Mouse (Mus musculus) intestine, postnatal 0 days (tissue): Measurements from ENCODE around the gene Dbp. TPM values are rescaled to one million over a fixed set of nuclear protein-coding genes. Genes with fewer than 3 reads are reported as not detected.

Source experiments
- ATAC-seq: fragments of 200-750 bp; cut with Nextera tagmentation; 2 replicates; pipeline ENCODE4 v1.8.0; 2017; ENCODE audit warnings: mild to moderate bottlenecking, moderate TSS enrichment, moderate library complexity
- H3K27ac ChIP-seq: fragments of 300-500 bp; sonication (generic); 2 replicates; pipeline ENCODE4 v1.5.1; 2014; ENCODE audit warnings: mild to moderate bottlenecking, low read depth, low read length, moderate library complexity
- H3K27me3 ChIP-seq: fragments of 300-500 bp; sonication (generic); replicated peaks from 2 replicates; pipeline ENCODE4 v1.6.1; 2014; ENCODE audit warnings: low read length, mixed read lengths; ENCODE audit not compliant: control insufficient read depth, insufficient read depth
- H3K36me3 ChIP-seq: fragments of 300-500 bp; sonication (generic); 2 replicates; pipeline ENCODE4 v1.6.1; 2014; ENCODE audit warnings: mild to moderate bottlenecking, moderate library complexity; ENCODE audit not compliant: control insufficient read depth, insufficient read depth
- H3K4me1 ChIP-seq: fragments of 300-500 bp; sonication (generic); replicated peaks from 2 replicates; pipeline ENCODE4 v1.6.1; 2014; ENCODE audit warnings: antibody characterized with exemption, low read length, mixed read lengths; ENCODE audit not compliant: control insufficient read depth, insufficient read depth
- H3K4me2 ChIP-seq: fragments of 300-500 bp; sonication (generic); replicated peaks from 2 replicates; pipeline ENCODE4 v1.6.1; 2014; ENCODE audit warnings: low read depth, mild to moderate bottlenecking, moderate library complexity
- H3K4me3 ChIP-seq: fragments of 300-500 bp; sonication (generic); 2 replicates; pipeline ENCODE4 v1.5.1; 2014; ENCODE audit warnings: low read depth, low read length
- H3K9ac ChIP-seq: fragments of 300-500 bp; sonication (generic); 2 replicates; pipeline ENCODE4 v1.6.1; 2014; ENCODE audit warnings: mild to moderate bottlenecking, low read depth, low read length
- H3K9me3 ChIP-seq: fragments of 300-500 bp; sonication (generic); 2 replicates; pipeline ENCODE4 v1.6.1; 2016; ENCODE audit warnings: mixed run types; ENCODE audit not compliant: control insufficient read depth
- CTCF ChIP-seq: sonication (generic); IDR thresholded peaks from 2 replicates; pipeline ENCODE4 v1.5.1; 2016; ENCODE audit warnings: low read depth, mild to moderate bottlenecking, control low read depth, antibody characterized with exemption, moderate library complexity
- WGBS: fragments of 180-500 bp; shearing (Covaris S2); extraction: QIAGEN DNeasy Blood & Tissue Kit; methylation state at CpG from one replicate; pipeline ENCODE4 v1.1.7; 2014; 5-methylcytosine and 5-hydroxymethylcytosine counted together
- polyA plus RNA-seq: library from polyadenylated mRNA; unstranded; fragments of >200 nt; fragmentation: Nextera tagmentation; extraction: Ambion mirVana; gene quantifications from 2 replicates; pipeline ENCODE4 v1.2.1, GENCODE M21; 2015

The Dbp gene
- polyA plus RNA-seq, 1 experiment from 2014 or later: 6.9 TPM

DNA sequence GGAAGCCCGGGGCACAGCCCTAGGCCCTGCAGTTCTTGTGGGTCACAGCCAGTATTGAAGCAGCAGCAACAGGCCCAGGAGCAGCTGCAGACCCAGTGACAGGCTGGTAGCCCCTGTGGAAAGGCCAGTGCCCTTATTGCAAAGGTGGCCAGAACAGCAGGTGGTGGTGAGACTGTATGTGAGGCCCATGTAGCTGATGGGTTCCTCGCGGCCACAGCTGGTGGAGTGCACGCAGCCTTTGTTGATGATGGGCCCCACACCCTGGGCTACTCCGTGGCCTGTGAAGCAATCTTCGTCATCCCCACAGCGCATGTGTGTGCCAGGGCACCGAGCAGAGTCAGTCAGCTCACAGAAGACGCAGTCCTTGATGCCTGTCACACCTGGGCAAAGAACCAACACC, 20.3 kb downstream of the Dbp start:
- no peaks in the 10 kb centered on the region for H3K9me3 ChIP-seq
- ATAC-seq: no peak
- H3K36me3 ChIP-seq: peaks cover 46% of the 10 kb centered on the region
- 0 out of 2 replicates have a peak, but pooled peaks cover 10% of the 10 kb centered on the region for H3K4me1 ChIP-seq
- no peak overlapping the region for H3K4me2 ChIP-seq
- H3K27ac ChIP-seq: no peak overlapping the region; the same call in 1 of the 2 replicates
- no peak for TF ChIP-seq CTCF
- no peak overlapping the region for H3K4me3 ChIP-seq
- H3K9ac ChIP-seq: no peak overlapping the region
- WGBS: 73% methylated on average over 9 of the region's 9 CpGs
- H3K27me3 ChIP-seq: no peaks in the 10 kb centered on the region

GRCm38 (mm10) chr7:45725713-45726112, 20.8 kb downstream of the Dbp start, which contains the start of gene Spaca4:
Gene Spaca4 (minus strand): TSS chr7:45725813.
- H3K4me3 ChIP-seq: no peak within 1 kb of the TSS
- 91% methylated on average over 11 of the region's 11 CpGs for WGBS
- no peak for ATAC-seq
- no peak within 1 kb of the TSS for H3K9ac ChIP-seq
- TF ChIP-seq CTCF: no peak
- H3K9me3 ChIP-seq: no peaks in the 10 kb centered on the region
- peak within 1 kb of the TSS; percentile 61 for H3K27ac ChIP-seq
- peaks cover 10% of the 10 kb centered on the region; the same call in 1 of the 2 replicates for H3K4me1 ChIP-seq
- H3K4me2 ChIP-seq: no peak within 1 kb of the TSS
- peaks cover 41% of the 10 kb centered on the region for H3K36me3 ChIP-seq
- H3K27me3 ChIP-seq: no peaks in the 10 kb centered on the region

- Histone ChIP-seq H3K36me3 (peaks cover 34% of the 10 kb centered on the region), H3K4me1 (peaks cover 13% of the 10 kb centered on the region; the same call in 1 of the 2 replicates), H3K27ac (peak overlapping the region; percentile 61), H3K27me3 (no peaks in the 10 kb centered on the region), H3K9ac (no peak overlapping the region), H3K4me3 (no peak overlapping the region), H3K9me3 (no peaks in the 10 kb centered on the region), H3K4me2 (no peak overlapping the region)
- TF ChIP-seq CTCF: no peak
- 70% methylated on average over 10 of the region's 10 CpGs for WGBS
- ATAC-seq: no peak
Measured at GRCm38 (mm10) chr7:45726419-45726818, 21.5 kb downstream of the Dbp start.

DNA sequence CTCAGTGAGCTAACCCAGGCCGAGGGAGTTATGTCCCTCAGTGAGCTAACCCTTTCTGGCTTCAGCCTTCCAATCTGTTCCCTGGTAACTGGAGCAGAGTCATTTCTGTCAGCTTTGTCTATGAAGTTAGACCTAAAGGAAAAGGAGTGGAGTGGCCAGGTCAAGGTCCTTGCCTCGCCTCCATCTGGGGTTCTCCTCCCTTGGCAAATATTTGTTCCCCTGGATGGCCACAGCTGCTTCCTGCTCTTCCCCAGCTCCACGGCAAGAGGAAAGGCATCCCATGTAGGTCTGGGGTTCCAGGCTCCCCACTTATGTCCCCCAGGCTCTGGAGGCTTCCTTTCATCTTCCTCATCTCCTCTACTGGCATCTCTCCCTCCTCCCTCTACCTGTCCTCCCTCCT, 22.7 kb downstream of the Dbp start:
- H3K27ac ChIP-seq: peak overlapping the region; percentile 62
- no peak overlapping the region for H3K4me3 ChIP-seq
- H3K9me3 ChIP-seq: no peaks in the 10 kb centered on the region
- H3K27me3 ChIP-seq: no peaks in the 10 kb centered on the region
- peaks cover 13% of the 10 kb centered on the region; the same call in 1 of the 2 replicates for H3K4me1 ChIP-seq
- ATAC-seq: peak; percentile 48
- H3K4me2 ChIP-seq: peak overlapping the region; percentile 21; the same call in 1 of the 2 replicates
- 37% methylated on average over 3 of the region's 3 CpGs for WGBS
- no peak for TF ChIP-seq CTCF
- no peak overlapping the region for H3K9ac ChIP-seq
- H3K36me3 ChIP-seq: peaks cover 34% of the 10 kb centered on the region

DNA sequence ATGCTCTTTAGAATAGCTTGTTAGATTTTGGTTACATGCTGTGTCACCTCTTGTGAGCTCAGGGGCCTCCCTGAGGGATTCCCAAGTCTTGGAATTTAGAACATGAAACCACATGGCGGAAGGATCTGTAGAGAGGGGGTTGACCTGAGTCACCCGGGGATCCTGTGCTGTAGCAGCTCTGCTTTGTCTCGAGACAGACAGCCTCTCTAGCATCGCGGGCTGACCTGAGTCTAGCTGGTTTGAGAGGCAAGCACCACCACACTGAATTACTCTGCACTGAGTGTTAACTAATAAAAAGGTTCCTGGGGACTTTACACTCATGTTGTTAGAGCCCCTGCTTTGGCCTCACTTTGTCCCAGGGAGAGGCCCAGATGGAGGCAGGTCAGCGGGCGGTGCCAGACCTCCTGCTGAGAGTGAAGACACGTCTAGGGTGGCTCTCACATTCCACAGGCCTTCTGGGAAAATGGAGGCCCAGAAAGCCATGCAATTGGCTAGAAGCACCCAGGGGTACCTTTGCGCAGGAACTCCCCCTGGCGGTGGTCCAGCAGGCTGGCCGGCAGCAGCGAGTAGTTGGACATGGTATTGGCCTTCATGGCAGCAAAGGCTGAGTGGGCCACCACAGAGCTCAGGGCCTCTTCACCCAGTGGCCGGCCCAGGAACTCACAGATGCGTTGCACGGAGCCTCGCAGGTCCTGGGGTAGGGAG, 26.0 kb downstream of the Dbp start:
- Histone ChIP-seq H3K9ac (no peak overlapping the region), H3K4me1 (peaks cover 13% of the 10 kb centered on the region; the same call in 1 of the 2 replicates), H3K36me3 (peaks cover 7% of the 10 kb centered on the region; the same call in 1 of the 2 replicates), H3K9me3 (no peaks in the 10 kb centered on the region), H3K4me3 (no peak overlapping the region), H3K27ac (peak overlapping the region; percentile 79), H3K27me3 (no peaks in the 10 kb centered on the region), H3K4me2 (peak overlapping the region; percentile 31)
- 16% methylated on average over 16 of the region's 16 CpGs for WGBS
- peak; percentile 83 for TF ChIP-seq CTCF
- peak; percentile 78 for ATAC-seq

DNA sequence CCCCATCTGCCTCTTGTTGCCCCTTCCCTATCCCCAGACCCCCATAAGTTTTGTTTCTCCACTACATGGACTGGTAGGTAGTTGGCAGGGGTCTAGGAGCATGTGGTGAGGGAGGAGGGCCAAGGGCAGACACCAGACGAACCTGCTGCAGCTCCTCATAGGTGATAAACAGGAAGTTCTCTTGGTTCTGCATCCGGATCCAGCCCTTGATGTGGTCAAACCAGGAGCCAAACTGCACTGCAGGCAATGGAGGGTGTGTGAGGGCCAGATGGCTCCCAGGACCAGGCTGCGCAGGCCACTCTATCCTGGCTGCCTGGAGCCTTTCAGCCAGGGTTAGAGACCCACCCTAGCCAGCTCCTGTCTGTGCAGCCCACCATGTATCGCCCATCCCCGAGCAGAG, 28.6 kb downstream of the Dbp start:
- Histone ChIP-seq H3K4me1 (peaks cover 11% of the 10 kb centered on the region; the same call in 1 of the 2 replicates), H3K9ac (no peak overlapping the region), H3K36me3 (peaks cover 6% of the 10 kb centered on the region; the same call in 1 of the 2 replicates), H3K27ac (no peak overlapping the region), H3K9me3 (no peaks in the 10 kb centered on the region), H3K27me3 (no peaks in the 10 kb centered on the region), H3K4me3 (no peak overlapping the region), H3K4me2 (no peak overlapping the region)
- 83% methylated on average over 5 of the region's 5 CpGs for WGBS
- no peak for TF ChIP-seq CTCF
- ATAC-seq: no peak
